Mouse (Mus musculus) intestine, embryonic 14.5 days (tissue): ENCODE data around the gene Rflna. TPM values are rescaled to one million over a fixed set of nuclear protein-coding genes. Genes with fewer than 3 reads are reported as not detected.

Source experiments
- ATAC-seq: fragments of 200-750 bp; cut with Nextera tagmentation; replicated peaks from 2 replicates; pipeline ENCODE4 v1.8.0; 2017; ENCODE audit warnings: low read depth, moderate number of reproducible peaks, moderate TSS enrichment, moderate library complexity; ENCODE audit not compliant: low FRiP score, low TSS enrichment
- DNase-seq: peaks from one replicate; pipeline ENCODE4 v3.0.0-alpha.2; 2018; ENCODE audit warnings: low spot score
- H3K27ac ChIP-seq: fragments of 300-500 bp; sonication (generic); 2 replicates; pipeline ENCODE4 v1.5.1; 2014; ENCODE audit warnings: low read depth, mild to moderate bottlenecking, control low read depth
- H3K27me3 ChIP-seq: fragments of 300-500 bp; sonication (generic); replicated peaks from 2 replicates; pipeline ENCODE4 v1.6.1; 2014; ENCODE audit warnings: low read length, control low read depth; ENCODE audit not compliant: control insufficient read depth, insufficient read depth
- H3K36me3 ChIP-seq: fragments of 300-500 bp; sonication (generic); 2 replicates; pipeline ENCODE4 v1.6.1; 2014; ENCODE audit warnings: low read length, control low read depth; ENCODE audit not compliant: control insufficient read depth, insufficient read depth
- H3K4me1 ChIP-seq: fragments of 300-500 bp; sonication (generic); replicated peaks from 2 replicates; pipeline ENCODE4 v1.6.1; 2014; ENCODE audit warnings: low read length, control low read depth, mixed read lengths; ENCODE audit not compliant: control insufficient read depth, insufficient read depth
- H3K4me2 ChIP-seq: fragments of 300-500 bp; sonication (generic); 2 replicates; pipeline ENCODE4 v1.6.1; 2014; ENCODE audit warnings: low read length
- H3K4me3 ChIP-seq: fragments of 300-500 bp; sonication (generic); 2 replicates; pipeline ENCODE4 v1.5.1; 2014; ENCODE audit warnings: low read depth, low read length, control low read depth, mixed read lengths
- H3K9ac ChIP-seq: fragments of 300-500 bp; sonication (generic); 2 replicates; pipeline ENCODE4 v1.6.1; 2014; ENCODE audit warnings: mild to moderate bottlenecking, low read length
- H3K9me3 ChIP-seq: fragments of 300-500 bp; sonication (generic); 2 replicates; pipeline ENCODE4 v1.6.1; 2016; ENCODE audit warnings: low read length, control low read depth; ENCODE audit not compliant: control insufficient read depth
- WGBS: fragments of 180-500 bp; shearing (Covaris S2); extraction: QIAGEN DNeasy Blood & Tissue Kit; methylation state at CpG from one replicate; pipeline ENCODE4 v1.1.7; 2014; 5-methylcytosine and 5-hydroxymethylcytosine counted together
- polyA plus RNA-seq: library from polyadenylated mRNA; unstranded; fragments of >200 nt; fragmentation: Nextera tagmentation; extraction: Ambion mirVana; gene quantifications from 2 replicates; pipeline ENCODE4 v1.2.1, GENCODE M21; 2014

Rflna gene
- polyA plus RNA-seq, 1 experiment from 2014 or later = 3.0 TPM

DNA sequence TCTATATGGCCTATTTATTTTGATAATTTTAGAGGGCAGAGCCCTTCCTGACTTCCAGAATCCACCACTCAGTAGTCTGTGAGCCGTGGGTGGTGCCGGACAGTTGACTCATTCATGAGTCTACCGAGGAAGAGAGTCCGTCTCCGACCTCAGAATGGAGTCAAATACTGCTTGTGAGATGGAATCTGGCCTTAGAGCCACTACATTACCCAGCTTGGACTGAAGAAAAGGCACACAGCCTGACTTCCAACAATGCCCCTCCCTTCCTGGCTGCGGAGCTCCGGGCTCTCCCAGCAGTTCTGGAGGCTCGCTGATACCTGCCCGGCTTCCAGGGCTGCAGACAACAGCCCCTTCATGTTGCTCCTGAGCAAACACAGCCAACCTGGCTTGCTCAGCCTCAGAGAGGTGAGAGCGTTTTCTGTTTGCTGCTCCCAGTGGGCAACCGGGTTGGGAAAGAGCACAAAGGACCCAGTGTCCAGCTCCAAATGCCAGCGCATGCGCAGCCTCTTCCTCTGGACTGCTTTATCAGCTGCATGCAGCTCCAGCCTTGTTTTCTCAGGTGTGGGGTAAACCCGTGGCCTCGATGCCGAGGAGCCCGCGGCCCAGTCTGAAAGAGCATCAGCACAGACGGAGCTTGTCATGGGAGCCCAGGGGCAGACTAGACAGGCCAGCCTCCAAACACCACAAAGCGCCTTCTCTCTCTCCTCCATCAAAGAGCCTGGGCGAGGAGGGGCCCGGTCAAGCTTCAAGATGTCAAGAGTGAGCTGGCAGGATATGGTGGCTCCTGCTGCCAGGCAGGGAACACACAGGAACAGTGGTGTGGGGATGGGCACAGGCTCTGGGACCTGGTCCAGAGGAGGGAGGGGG lies 39.0 kb upstream of the Rflna start:
- no peaks in the 10 kb centered on the region for H3K36me3 ChIP-seq
- DNase-seq = peak; percentile 77
- H3K27ac ChIP-seq = peak overlapping the region; percentile 40
- 60% methylated on average over 22 of the region's 22 CpGs for WGBS
- H3K9ac ChIP-seq = no peak overlapping the region
- ATAC-seq = peak; percentile 52
- peaks cover 26% of the 10 kb centered on the region for H3K4me1 ChIP-seq
- H3K4me2 ChIP-seq = peak overlapping the region; percentile 36
- 0 out of 2 replicates have a peak, but pooled peaks cover 2% of the 10 kb centered on the region for H3K9me3 ChIP-seq
- H3K27me3 ChIP-seq = no peaks in the 10 kb centered on the region
- H3K4me3 ChIP-seq = no peak overlapping the region

DNA sequence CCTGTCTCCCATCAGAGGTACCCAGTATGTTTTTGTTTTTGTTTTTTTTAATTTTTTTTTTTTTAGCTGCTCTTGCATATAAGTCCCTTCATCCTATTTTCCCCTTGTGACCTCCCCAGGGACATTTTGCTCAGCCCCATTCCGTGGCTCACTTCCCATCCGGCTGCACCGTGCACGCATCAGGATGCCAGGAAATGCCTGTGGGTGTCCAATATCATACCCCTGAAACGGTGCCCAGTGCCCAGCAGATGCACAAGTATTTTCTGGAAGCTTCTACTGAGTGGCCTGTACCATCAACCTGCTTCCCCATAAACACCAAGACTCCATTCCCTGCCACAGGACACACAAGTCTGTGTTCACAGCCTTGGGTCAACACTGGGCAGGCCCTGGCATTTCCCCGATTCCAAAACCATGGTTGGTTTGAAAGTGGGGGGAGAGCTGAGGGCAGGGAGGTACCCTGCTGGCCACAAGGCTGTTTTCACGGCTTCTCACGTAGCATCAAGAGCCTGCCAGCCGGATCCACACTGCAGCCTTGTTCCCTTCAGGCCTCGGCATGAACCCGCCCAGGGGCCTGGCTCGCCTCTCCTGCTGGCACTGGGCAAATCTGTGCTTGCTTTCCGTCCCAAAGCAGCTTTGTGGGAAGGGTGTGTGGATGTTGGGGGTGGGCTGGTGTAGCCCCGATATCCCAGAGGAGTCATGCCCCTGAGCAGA lies 36.2 kb upstream of the Rflna start:
- H3K27me3 ChIP-seq = no peaks in the 10 kb centered on the region
- WGBS = 83% methylated on average over 14 of the region's 14 CpGs
- no peak overlapping the region for H3K9ac ChIP-seq
- DNase-seq (no peak), ATAC-seq (no peak)
- H3K4me3 ChIP-seq = no peak overlapping the region
- H3K36me3 ChIP-seq = no peaks in the 10 kb centered on the region
- H3K27ac ChIP-seq = no peak overlapping the region
- no peak overlapping the region for H3K4me2 ChIP-seq
- peaks cover 9% of the 10 kb centered on the region; the same call in 1 of the 2 replicates for H3K4me1 ChIP-seq
- no peaks in the 10 kb centered on the region for H3K9me3 ChIP-seq

DNA sequence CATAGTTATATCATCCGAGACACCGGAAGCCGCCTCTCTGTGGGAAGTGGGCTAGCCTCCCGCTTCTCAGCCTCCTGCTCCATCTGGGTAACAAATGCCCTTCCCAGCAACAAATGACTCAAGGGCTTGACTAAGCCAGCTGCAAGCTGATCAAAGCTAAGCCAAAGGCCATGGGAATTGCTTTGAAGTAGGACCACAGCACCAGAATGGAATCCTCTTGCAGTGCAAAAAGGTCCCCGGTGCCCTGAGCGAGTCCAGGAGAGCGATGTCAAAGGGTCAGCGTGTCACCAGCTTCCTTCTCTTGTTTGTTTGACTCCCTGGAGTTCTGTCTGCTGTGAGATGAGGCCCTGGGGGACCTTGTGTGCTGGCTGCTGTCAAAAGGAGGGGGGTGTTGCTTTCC lies 33.2 kb upstream of the Rflna start:
- Histone ChIP-seq H3K27ac (no peak overlapping the region), H3K4me2 (no peak overlapping the region), H3K9me3 (no peaks in the 10 kb centered on the region), H3K27me3 (no peaks in the 10 kb centered on the region), H3K36me3 (no peaks in the 10 kb centered on the region), H3K4me1 (no peaks in the 10 kb centered on the region), H3K4me3 (no peak overlapping the region), H3K9ac (no peak overlapping the region)
- ATAC-seq = no peak
- WGBS = 41% methylated on average over 8 of the region's 8 CpGs
- no peak for DNase-seq

DNA sequence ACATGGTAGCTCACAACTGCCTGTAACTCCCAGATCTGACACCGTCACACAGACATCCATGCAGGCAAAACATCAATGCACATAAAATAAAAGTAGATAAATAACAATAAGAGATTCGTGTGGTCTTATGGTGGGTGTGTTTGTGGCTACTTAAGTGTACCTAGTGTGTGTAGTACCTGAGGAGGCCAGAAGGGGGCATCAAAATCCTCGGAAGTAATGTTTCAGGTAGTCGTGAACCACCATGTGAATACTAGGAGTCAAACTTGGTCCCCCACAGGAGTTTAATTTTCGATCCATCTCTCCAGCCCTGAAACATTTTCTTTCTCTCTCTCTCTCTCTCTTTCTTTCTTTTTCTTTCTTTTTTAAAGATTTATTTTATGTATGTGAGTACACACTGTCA lies 16.8 kb upstream of the Rflna start:
- H3K9ac ChIP-seq = no peak overlapping the region
- peaks cover 8% of the 10 kb centered on the region; the same call in 1 of the 2 replicates for H3K9me3 ChIP-seq
- WGBS = 90% methylated on average over 5 of the region's 5 CpGs
- ATAC-seq (no peak), DNase-seq (no peak)
- H3K4me2 ChIP-seq = no peak overlapping the region
- H3K36me3 ChIP-seq = no peaks in the 10 kb centered on the region
- no peak overlapping the region for H3K27ac ChIP-seq
- no peaks in the 10 kb centered on the region for H3K27me3 ChIP-seq
- no peak overlapping the region for H3K4me3 ChIP-seq
- no peaks in the 10 kb centered on the region for H3K4me1 ChIP-seq

DNA sequence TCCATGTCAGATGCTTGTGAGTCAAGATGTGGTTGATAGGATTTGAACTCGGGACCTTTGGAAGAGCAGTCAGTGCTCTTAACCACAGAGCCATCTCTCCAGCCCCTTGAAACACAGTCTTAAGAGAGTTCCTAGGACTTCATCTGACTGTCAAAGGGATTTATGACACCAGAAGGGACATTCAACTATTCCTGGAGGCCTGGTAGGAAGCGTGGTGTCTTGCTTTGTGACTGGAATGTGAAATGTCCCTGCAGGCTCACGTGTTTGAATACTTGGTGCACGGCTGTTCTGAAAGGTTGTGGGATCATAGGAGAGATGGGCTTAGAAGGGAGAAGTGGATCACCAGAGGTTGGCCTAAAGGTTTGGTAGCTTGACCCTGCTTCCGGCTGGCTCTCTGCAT lies 16.4 kb upstream of the Rflna start:
- no peak overlapping the region for H3K4me2 ChIP-seq
- no peak overlapping the region for H3K9ac ChIP-seq
- no peak for ATAC-seq

DNA sequence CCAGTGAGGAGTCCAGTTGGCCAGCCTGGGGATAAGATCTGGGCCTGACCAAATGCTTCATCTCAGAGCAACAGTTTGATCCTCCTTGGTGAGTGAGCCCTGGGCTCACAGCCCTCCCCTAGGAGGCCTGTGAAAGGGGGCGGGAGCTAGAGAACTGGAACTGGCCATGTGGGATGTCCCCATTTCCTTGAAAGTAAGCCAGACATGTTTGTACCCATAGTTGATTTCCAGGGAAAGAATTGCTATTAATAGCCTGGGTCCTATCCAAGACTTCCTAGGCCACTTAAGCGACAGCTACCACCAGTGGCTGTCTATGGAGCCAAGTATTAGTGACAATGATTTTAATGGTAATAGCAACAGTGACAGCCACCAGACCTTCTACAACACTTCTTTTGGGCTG lies 13.3 kb upstream of the Rflna start:
- WGBS = 88% methylated on average over 2 of the region's 2 CpGs
- H3K4me3 ChIP-seq = no peak overlapping the region
- H3K36me3 ChIP-seq = no peaks in the 10 kb centered on the region
- no peaks in the 10 kb centered on the region for H3K9me3 ChIP-seq
- no peak overlapping the region for H3K27ac ChIP-seq
- no peaks in the 10 kb centered on the region for H3K27me3 ChIP-seq
- no peaks in the 10 kb centered on the region for H3K4me1 ChIP-seq
- DNase-seq = no peak
- no peak overlapping the region for H3K9ac ChIP-seq
- H3K4me2 ChIP-seq = no peak overlapping the region
- ATAC-seq = no peak

More for the DNA sequence above, 16.4 kb upstream of the Rflna start:
- no peak overlapping the region for H3K27ac ChIP-seq
- no peaks in the 10 kb centered on the region for H3K4me1 ChIP-seq
- H3K27me3 ChIP-seq = no peaks in the 10 kb centered on the region
- no peak for DNase-seq
- H3K36me3 ChIP-seq = no peaks in the 10 kb centered on the region
- H3K9me3 ChIP-seq = peaks cover 8% of the 10 kb centered on the region; the same call in 1 of the 2 replicates
- H3K4me3 ChIP-seq = no peak overlapping the region
- WGBS = 77% methylated on average over 5 of the region's 5 CpGs

DNA sequence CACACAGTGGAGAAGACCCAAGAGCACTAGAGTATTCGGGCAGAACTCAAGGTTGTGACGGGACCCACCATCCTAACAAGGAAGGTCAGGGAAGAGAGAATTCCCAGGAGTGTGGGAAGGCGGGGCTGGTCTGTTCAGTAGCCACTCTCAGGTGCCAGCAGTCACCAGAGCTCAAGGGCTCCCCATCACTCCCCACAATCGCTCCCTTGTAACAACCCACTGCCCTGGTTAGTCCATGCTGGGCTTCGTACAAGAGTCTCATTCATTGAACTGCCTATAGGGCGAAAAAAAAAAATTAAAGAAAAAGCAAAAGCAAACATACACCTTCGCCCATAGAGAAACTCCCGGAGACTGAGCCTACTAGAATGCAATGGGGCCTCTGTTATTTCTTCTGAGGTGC lies 10.7 kb upstream of the Rflna start:
- Histone ChIP-seq H3K36me3 (no peaks in the 10 kb centered on the region), H3K4me2 (no peak overlapping the region), H3K9me3 (no peaks in the 10 kb centered on the region), H3K4me3 (no peak overlapping the region), H3K27me3 (no peaks in the 10 kb centered on the region), H3K9ac (no peak overlapping the region), H3K27ac (peak overlapping the region; percentile 16; the same call in 1 of the 2 replicates), H3K4me1 (no peaks in the 10 kb centered on the region)
- no peak for ATAC-seq
- no peak for DNase-seq
- 83% methylated on average over 8 of the region's 8 CpGs for WGBS

DNA sequence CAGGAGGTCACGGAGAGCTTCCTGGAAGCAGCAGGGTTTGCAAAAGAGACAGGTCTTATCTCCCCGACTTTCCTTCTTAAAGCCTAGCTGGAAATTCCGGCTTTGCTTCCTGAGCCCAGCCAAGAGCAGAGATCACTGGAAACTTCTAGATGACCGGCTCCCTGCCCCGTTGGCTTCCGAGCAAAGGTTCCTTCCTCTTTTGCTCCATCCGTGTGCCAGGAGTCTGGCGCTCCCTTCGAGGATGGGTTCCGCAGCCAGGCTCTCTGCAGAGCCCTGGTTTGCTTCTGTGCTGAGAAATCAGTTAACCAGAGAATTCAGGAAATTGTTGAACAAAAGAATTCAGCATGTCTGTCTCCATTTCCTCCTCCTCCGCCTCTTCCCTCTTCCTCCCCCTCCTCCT lies 10.1 kb upstream of the Rflna start:
- WGBS = 66% methylated on average over 11 of the region's 11 CpGs

More for the DNA sequence above, 10.1 kb upstream of the Rflna start:
- Histone ChIP-seq H3K4me2 (no peak overlapping the region), H3K4me1 (no peaks in the 10 kb centered on the region), H3K27ac (peak overlapping the region; percentile 16; the same call in 1 of the 2 replicates), H3K27me3 (no peaks in the 10 kb centered on the region), H3K9me3 (no peaks in the 10 kb centered on the region), H3K36me3 (no peaks in the 10 kb centered on the region), H3K4me3 (no peak overlapping the region), H3K9ac (no peak overlapping the region)
- ATAC-seq (no peak), DNase-seq (no peak)
